Mouse (Mus musculus): Measurements from ENCODE around the gene Il25.

Il25 gene

GRCm38 (mm10) chr14:54932645-54933150 lies at the start of gene Il25:
Il25 (plus strand) TSS chr14:54932695.
- no peak for DNase-seq

- peak; percentile 80 to 88 for DNase-seq
These were observed 49.1 kb upstream of the Il25 start, which contains the start of the genes Bcl2l2 and Gm20521 for GRCm38 (mm10) chr14:54883154-54884021. Bcl2l2 (plus strand) TSS chr14:54883377. Gm20521 (plus strand) TSS chr14:54883441.

- peak in 1 of 2 experiments; percentile 16 for DNase-seq
These were observed 48.3 kb upstream of the Il25 start for GRCm38 (mm10) chr14:54884022-54884712.

GRCm38 (mm10) chr14:54885309-54885708 lies 47.2 kb upstream of the Il25 start:
- no peak for DNase-seq

GRCm38 (mm10) chr14:54892200-54892599 lies 40.3 kb upstream of the Il25 start, which contains the start of gene Pabpn1:
Pabpn1 (plus strand) TSS chr14:54892500.
- no peak for DNase-seq

GRCm38 (mm10) chr14:54893651-54894181 lies 38.8 kb upstream of the Il25 start:
- peak; percentile 96 to 99 for DNase-seq

- DNase-seq, result peak; percentile 64 to 70
These were observed 38.0 kb upstream of the Il25 start for GRCm38 (mm10) chr14:54894296-54895151.

GRCm38 (mm10) chr14:54897445-54897844 lies 35.0 kb upstream of the Il25 start:
- DNase-seq, result no peak

- DNase-seq, result peak; percentile 61 to 70
These were observed 32.1 kb upstream of the Il25 start for GRCm38 (mm10) chr14:54900383-54900782.

GRCm38 (mm10) chr14:54903641-54904040 lies 28.9 kb upstream of the Il25 start:
- DNase-seq, result no peak

GRCm38 (mm10) chr14:54908682-54909081 lies 23.8 kb upstream of the Il25 start:
- DNase-seq, result no peak

GRCm38 (mm10) chr14:54912109-54912850 lies 20.2 kb upstream of the Il25 start:
- DNase-seq, result peak; percentile 32 to 55

- peak; percentile 75 to 79 for DNase-seq
These were observed 19.6 kb upstream of the Il25 start, which contains the start of gene Slc22a17 for GRCm38 (mm10) chr14:54912886-54913285. Slc22a17 (minus strand) TSS chr14:54913132.

GRCm38 (mm10) chr14:54913343-54913742 lies 19.2 kb upstream of the Il25 start:
- DNase-seq, result peak; percentile 16 to 40

GRCm38 (mm10) chr14:54920076-54920685 lies 12.3 kb upstream of the Il25 start:
- DNase-seq, result no peak

- DNase-seq, result no peak
These were observed 7.7 kb upstream of the Il25 start for GRCm38 (mm10) chr14:54924641-54925348.

- DNase-seq, result peak; percentile 48 to 51
These were observed 6.8 kb upstream of the Il25 start, which contains the start of gene Efs for GRCm38 (mm10) chr14:54925349-54926342. Efs (minus strand) TSS chr14:54926126.

GRCm38 (mm10) chr14:54926401-54927158 lies 5.9 kb upstream of the Il25 start:
- DNase-seq, result peak in 1 of 2 experiments; percentile 15
